8 mouse cellular contexts compared by ENCODE assay signal in genomic region chr5:33297164-33297563, GRCm38 (mm10). TPM values are rescaled to one million over a fixed set of nuclear protein-coding genes. Genes with fewer than 3 reads are reported as not detected.
A peak's percentile ranks its signal among the peaks of the same experiment; 100 is the strongest.
DNase-seq lines count a peak whose midpoint lies in the region; ATAC-seq and TF ChIP-seq lines count a peak whose summit lies in the region.

No protein-coding gene starts in this region.

- no peak overlapping the region for H3K4me2 ChIP-seq in embryonic facial prominence, embryonic 11.5 days (ENCODE audit: low read depth, low read length)
- H3K4me2 ChIP-seq in kidney, postnatal 0 days (ENCODE audit: low read length): no peak overlapping the region

- intact Hi-C loops in left cerebral cortex, postnatal 4 days (cut with DNase I): no loop called here

- H3K4me1 ChIP-seq in embryonic facial prominence, embryonic 11.5 days (ENCODE audit: control insufficient read depth, insufficient read depth, low read length): no peaks in the 10 kb centered on the region
- 0 out of 2 replicates have a peak, but pooled peaks cover 3% of the 10 kb centered on the region for H3K4me1 ChIP-seq in embryonic facial prominence, embryonic 10.5 days
- no peaks in the 10 kb centered on the region for H3K4me1 ChIP-seq in kidney, postnatal 0 days (replicated peaks; ENCODE audit: insufficient read depth, low read length)

- ATAC-seq in embryonic facial prominence, embryonic 11.5 days (replicated peaks; ENCODE audit: insufficient number of reproducible peaks, low FRiP score, low TSS enrichment, low read depth): no peak
- ATAC-seq in kidney, postnatal 0 days (replicated peaks; ENCODE audit: low FRiP score, low read depth): no peak

- no peaks in the 10 kb centered on the region for H3K36me3 ChIP-seq in embryonic facial prominence, embryonic 11.5 days (replicated peaks; ENCODE audit: control insufficient read depth, insufficient read depth, low read depth, low read length)
- no peaks in the 10 kb centered on the region for H3K36me3 ChIP-seq in embryonic facial prominence, embryonic 10.5 days (replicated peaks)
- H3K36me3 ChIP-seq in kidney, postnatal 0 days (ENCODE audit: insufficient read depth, low read length): no peaks in the 10 kb centered on the region

- H3K9me3 ChIP-seq in embryonic facial prominence, embryonic 11.5 days (replicated peaks; ENCODE audit: control insufficient read depth, low read length): no peaks in the 10 kb centered on the region
- no peaks in the 10 kb centered on the region for H3K9me3 ChIP-seq in embryonic facial prominence, embryonic 10.5 days
- H3K9me3 ChIP-seq in kidney, postnatal 0 days (replicated peaks; ENCODE audit: low read length): no peaks in the 10 kb centered on the region

- H3K4me3 ChIP-seq in embryonic facial prominence, embryonic 11.5 days (ENCODE audit: low read depth, low read length): no peak overlapping the region
- H3K4me3 ChIP-seq in embryonic facial prominence, embryonic 10.5 days: no peak overlapping the region
- H3K4me3 ChIP-seq in kidney, postnatal 0 days (replicated peaks; ENCODE audit: low read depth, low read length): no peak overlapping the region

- H3K27ac ChIP-seq in embryonic facial prominence, embryonic 11.5 days (replicated peaks; ENCODE audit: low read depth, low read length): no peak overlapping the region
- H3K27ac ChIP-seq in embryonic facial prominence, embryonic 10.5 days (replicated peaks): no peak overlapping the region
- no peak overlapping the region for H3K27ac ChIP-seq in kidney, postnatal 0 days

- H3K9ac ChIP-seq in embryonic facial prominence, embryonic 11.5 days (replicated peaks; ENCODE audit: low read length): no peak overlapping the region
- no peak overlapping the region for H3K9ac ChIP-seq in kidney, postnatal 0 days (ENCODE audit: low read depth, low read length)

- peak; percentile 65 for TF ChIP-seq CTCF in kidney, postnatal 0 days (IDR thresholded peaks at IDR 0.05; ENCODE audit: low read depth)

- DNase-seq in embryonic facial prominence, embryonic 11.5 days (ENCODE audit: low spot score): peak; percentile 13
- no peak for DNase-seq in embryonic facial prominence, embryonic 10.5 days (ENCODE audit: low spot score)
- DNase-seq in thymus, postnatal 0 days (ENCODE audit: low spot score): peak; percentile 20
- no peak for DNase-seq in thymus, postnatal 10 days (ENCODE audit: low spot score in 2 of 2)
- peak; percentile 10 for DNase-seq in kidney, postnatal 0 days (ENCODE audit: low spot score)
- DNase-seq in layer of hippocampus, postnatal 10 days (ENCODE audit: low spot score in 2 of 2): no peak
- no peak for DNase-seq in urinary bladder, adult 2 months (ENCODE audit: low spot score)
- no peak for DNase-seq in left cerebral cortex, postnatal 4 days

- WGBS in embryonic facial prominence, embryonic 11.5 days: 64% methylated on average over 6 of the region's 6 CpGs
- 68% methylated on average over 6 of the region's 6 CpGs for WGBS in embryonic facial prominence, embryonic 10.5 days
- WGBS in kidney, postnatal 0 days: 53% methylated on average over 6 of the region's 6 CpGs

- no peaks in the 10 kb centered on the region for H3K27me3 ChIP-seq in embryonic facial prominence, embryonic 11.5 days (ENCODE audit: control insufficient read depth, insufficient read depth, low read length)
- 0 out of 2 replicates have a peak, but pooled peaks cover 4% of the 10 kb centered on the region for H3K27me3 ChIP-seq in embryonic facial prominence, embryonic 10.5 days (replicated peaks; ENCODE audit: low read depth, poor library complexity, severe bottlenecking)
- H3K27me3 ChIP-seq in kidney, postnatal 0 days (ENCODE audit: insufficient read depth, low read length): no peaks in the 10 kb centered on the region

RNA-seq across cellular contexts. Expression of gene Ctbp1, which starts 22.4 kb away (rescaled TPM):
- polyA plus RNA-seq in embryonic facial prominence, embryonic 11.5 days (2014; fragmentation: Nextera tagmentation; extraction: Ambion mirVana): 396 and 435 TPM in 2 replicates
- 419 and 420 TPM in 2 replicates for polyA plus RNA-seq in embryonic facial prominence, embryonic 10.5 days (2016; fragmentation: Nextera tagmentation; extraction: Ambion mirVana)
- polyA plus RNA-seq in thymus, postnatal 0 days (2015; fragmentation: Nextera tagmentation; extraction: Ambion mirVana): 269 and 297 TPM in 2 replicates
- 252 and 261 TPM in 2 replicates for polyA plus RNA-seq in kidney, postnatal 0 days (2015; fragmentation: Nextera tagmentation; extraction: Ambion mirVana)
- total RNA-seq in layer of hippocampus, postnatal 10 days (2021): 100 to 1,000 TPM; 278 to 287 TPM
- 148 and 156 TPM in 2 replicates for polyA plus RNA-seq in urinary bladder, adult 2 months (2012; rRNA removed)
- total RNA-seq in left cerebral cortex, postnatal 4 days (2021): 100 to 1,000 TPM; 311 TPM

RNA-seq across cellular contexts. Expression of gene Maea, which starts 38.1 kb away (rescaled TPM):
- 136 and 144 TPM in 2 replicates for polyA plus RNA-seq in embryonic facial prominence, embryonic 11.5 days (2014; fragmentation: Nextera tagmentation; extraction: Ambion mirVana)
- polyA plus RNA-seq in embryonic facial prominence, embryonic 10.5 days (2016; fragmentation: Nextera tagmentation; extraction: Ambion mirVana): 154 and 163 TPM in 2 replicates
- 83.0 and 86.8 TPM in 2 replicates for polyA plus RNA-seq in thymus, postnatal 0 days (2015; fragmentation: Nextera tagmentation; extraction: Ambion mirVana)
- polyA plus RNA-seq in kidney, postnatal 0 days (2015; fragmentation: Nextera tagmentation; extraction: Ambion mirVana): 119 and 125 TPM in 2 replicates
- 10 to 100 TPM; 86.7 to 88.9 TPM for total RNA-seq in layer of hippocampus, postnatal 10 days (2021)
- polyA plus RNA-seq in urinary bladder, adult 2 months (2012; rRNA removed): 134 and 160 TPM in 2 replicates
- total RNA-seq in left cerebral cortex, postnatal 4 days (2021): 10 to 100 TPM; 89.1 to 94.1 TPM

Comparison
In these comparisons a context has a peak if more than half of its experiments do, and no peak if none do; other contexts are left out.
1. DNase-seq: peak in embryonic facial prominence, embryonic 11.5 days (single experiment), thymus, postnatal 0 days (single experiment) and kidney, postnatal 0 days (single experiment); none in embryonic facial prominence, embryonic 10.5 days (single experiment), thymus, postnatal 10 days (0 of 2), layer of hippocampus, postnatal 10 days (0 of 2), urinary bladder, adult 2 months (single experiment) and left cerebral cortex, postnatal 4 days (single experiment).